Comparison of ENCODE assay signal across 11 mouse cellular contexts in genomic region chr16:97006041-97006853, GRCm38 (mm10).
DNase-seq lines count a peak whose midpoint lies in the region; ATAC-seq and TF ChIP-seq lines count a peak whose summit lies in the region.
"Had no signal": no experiment of that assay in that cellular context is flagged by ENCODE, and none has a peak within 500 bp of the region (broad histone marks: within the 10 kb centered on the region; RNA-seq: fewer than 3 reads in every experiment).

No protein-coding gene starts in this region.

- H3K9ac ChIP-seq in intestine, embryonic 15.5 days, result no peak overlapping the region
- no peak overlapping the region for H3K9ac ChIP-seq in intestine, postnatal 0 days (ENCODE audit: low read depth, low read length)
- H3K9ac ChIP-seq in liver, embryonic 11.5 days (ENCODE audit: low read depth, low read length), result peak overlapping the region; percentile 56
- H3K9ac ChIP-seq in midbrain, embryonic 16.5 days (ENCODE audit: low read depth, low read length), result no peak overlapping the region
- H3K9ac ChIP-seq: embryonic facial prominence, embryonic 13.5 days had no signal

- no peaks in the 10 kb centered on the region for H3K27me3 ChIP-seq in intestine, embryonic 15.5 days (replicated peaks)
- H3K27me3 ChIP-seq in intestine, postnatal 0 days (replicated peaks; ENCODE audit: control insufficient read depth, insufficient read depth, low read length), result no peaks in the 10 kb centered on the region
- H3K27me3 ChIP-seq in liver, embryonic 11.5 days (replicated peaks; ENCODE audit: control insufficient read depth, insufficient read depth, low read length), result no peaks in the 10 kb centered on the region
- no peaks in the 10 kb centered on the region for H3K27me3 ChIP-seq in midbrain, embryonic 16.5 days (ENCODE audit: control insufficient read depth, insufficient read depth, low read depth, low read length)
- H3K27me3 ChIP-seq: CH12.LX; embryonic facial prominence, embryonic 13.5 days had no signal

- H3K27ac ChIP-seq in intestine, embryonic 15.5 days, result no peak overlapping the region
- H3K27ac ChIP-seq in intestine, postnatal 0 days (ENCODE audit: low read depth, low read length), result no peak overlapping the region
- peak overlapping the region; percentile 90 for H3K27ac ChIP-seq in liver, embryonic 11.5 days (ENCODE audit: low read depth, low read length)
- H3K27ac ChIP-seq in midbrain, embryonic 16.5 days (ENCODE audit: low read length), result peak overlapping the region; percentile 88
- H3K27ac ChIP-seq: embryonic facial prominence, embryonic 13.5 days had no signal

- H3K4me2 ChIP-seq in intestine, embryonic 15.5 days (replicated peaks), result no peak overlapping the region
- no peak overlapping the region for H3K4me2 ChIP-seq in intestine, postnatal 0 days (replicated peaks; ENCODE audit: low read depth)
- peak overlapping the region; percentile 54 for H3K4me2 ChIP-seq in liver, embryonic 11.5 days
- no peak overlapping the region for H3K4me2 ChIP-seq in midbrain, embryonic 16.5 days (ENCODE audit: low read length)
- H3K4me2 ChIP-seq: embryonic facial prominence, embryonic 13.5 days had no signal

- no peak overlapping the region for H3K4me3 ChIP-seq in intestine, embryonic 15.5 days (replicated peaks)
- no peak overlapping the region for H3K4me3 ChIP-seq in intestine, postnatal 0 days (ENCODE audit: low read depth, low read length)
- no peak overlapping the region for H3K4me3 ChIP-seq in liver, embryonic 11.5 days (ENCODE audit: low read depth, low read length)
- no peak overlapping the region for H3K4me3 ChIP-seq in midbrain, embryonic 16.5 days (ENCODE audit: low read depth, low read length)
- H3K4me3 ChIP-seq: embryonic facial prominence, embryonic 13.5 days had no signal

- no peaks in the 10 kb centered on the region for H3K36me3 ChIP-seq in intestine, embryonic 15.5 days
- no peaks in the 10 kb centered on the region for H3K36me3 ChIP-seq in intestine, postnatal 0 days (ENCODE audit: control insufficient read depth, insufficient read depth)
- no peaks in the 10 kb centered on the region for H3K36me3 ChIP-seq in liver, embryonic 11.5 days (ENCODE audit: control insufficient read depth, insufficient read depth, low read length)
- H3K36me3 ChIP-seq in midbrain, embryonic 16.5 days (ENCODE audit: control insufficient read depth, insufficient read depth, low read length), result no peaks in the 10 kb centered on the region
- H3K36me3 ChIP-seq: embryonic facial prominence, embryonic 13.5 days had no signal

- peak; percentile 71; the same call in 1 of the 2 replicates for ATAC-seq in intestine, embryonic 15.5 days
- no peak for ATAC-seq in intestine, postnatal 0 days
- ATAC-seq in erythroblast, adult 5-6 weeks (replicated peaks; ENCODE audit: low FRiP score, poor library complexity, severe bottlenecking), result peak; percentile 91
- peak; percentile 99 for ATAC-seq in liver, embryonic 11.5 days (replicated peaks; ENCODE audit: low FRiP score)
- peak; percentile 77 for ATAC-seq in midbrain, embryonic 16.5 days

- H3K9me3 ChIP-seq in intestine, embryonic 15.5 days, result no peaks in the 10 kb centered on the region
- H3K9me3 ChIP-seq in intestine, postnatal 0 days (ENCODE audit: control insufficient read depth), result no peaks in the 10 kb centered on the region
- no peaks in the 10 kb centered on the region for H3K9me3 ChIP-seq in liver, embryonic 11.5 days (ENCODE audit: control insufficient read depth, low read length)
- H3K9me3 ChIP-seq in midbrain, embryonic 16.5 days (replicated peaks; ENCODE audit: control insufficient read depth, low read length, poor library complexity, severe bottlenecking), result no peaks in the 10 kb centered on the region
- H3K9me3 ChIP-seq: embryonic facial prominence, embryonic 13.5 days had no signal

- 62% methylated on average over 9 of the region's 9 CpGs for WGBS in intestine, embryonic 15.5 days
- 51% methylated on average over 9 of the region's 9 CpGs for WGBS in intestine, postnatal 0 days
- 31% methylated on average over 9 of the region's 9 CpGs for WGBS in liver, embryonic 11.5 days
- WGBS in midbrain, embryonic 16.5 days, result 35% methylated on average over 9 of the region's 9 CpGs

- TF ChIP-seq CTCF in intestine, postnatal 0 days (IDR thresholded peaks at IDR 0.05; ENCODE audit: low read depth), result no peak

- H3K4me1 ChIP-seq in intestine, embryonic 15.5 days (replicated peaks), result no peaks in the 10 kb centered on the region
- no peaks in the 10 kb centered on the region for H3K4me1 ChIP-seq in intestine, postnatal 0 days (replicated peaks; ENCODE audit: control insufficient read depth, insufficient read depth, low read length)
- peaks cover 26% of the 10 kb centered on the region for H3K4me1 ChIP-seq in liver, embryonic 11.5 days (replicated peaks; ENCODE audit: control insufficient read depth, insufficient read depth, low read length)
- peaks cover 69% of the 10 kb centered on the region for H3K4me1 ChIP-seq in midbrain, embryonic 16.5 days (ENCODE audit: control insufficient read depth, insufficient read depth, low read length)

- DNase-seq in liver, embryonic 11.5 days (ENCODE audit: low spot score), result peak; percentile 58
- no peak for DNase-seq in cerebellum, postnatal 10 days
- no peak for DNase-seq in layer of hippocampus, postnatal 25 days (ENCODE audit: extremely low spot score in 1 of 2, low spot score in 1 of 2)
- no peak for DNase-seq in adrenal gland, adult 8-10 months
- DNase-seq: lung, adult 2 months had no signal

Comparison
In these comparisons a context has a peak if more than half of its experiments do, and no peak if none do; other contexts are left out.
1. H3K27ac ChIP-seq: peak in liver, embryonic 11.5 days (single experiment) and midbrain, embryonic 16.5 days (single experiment); none in intestine, embryonic 15.5 days (single experiment) and intestine, postnatal 0 days (single experiment).